Mouse (Mus musculus): ENCODE measurements around the gene Ccr8. TPM values are rescaled to one million over a fixed set of nuclear protein-coding genes. Genes with fewer than 3 reads are reported as not detected.

Ccr8 gene
- polyA plus RNA-seq, 1 experiment from 2014 or later, result not detected

- no peak overlapping the region for H3K4me2 ChIP-seq
- H3K27me3 ChIP-seq (replicated peaks), result no peaks in the 10 kb centered on the region
- no peak for ATAC-seq (ENCODE audit: extremely low read depth, insufficient number of reproducible peaks, low FRiP score, low TSS enrichment)
- no peak overlapping the region for H3K27ac ChIP-seq (replicated peaks)
- H3K9ac ChIP-seq, result no peak overlapping the region
- H3K4me1 ChIP-seq, result peaks cover 10% of the 10 kb centered on the region
- H3K4me3 ChIP-seq, result no peak overlapping the region
- peaks cover 42% of the 10 kb centered on the region for H3K36me3 ChIP-seq
- WGBS, result 47% methylated on average over 6 of the region's 6 CpGs
- H3K9me3 ChIP-seq, result no peaks in the 10 kb centered on the region
Measured at GRCm38 (mm10) chr9:120133755-120134475, 42.0 kb downstream of the Ccr8 start.

GRCm38 (mm10) chr9:120134529-120135160 lies 42.7 kb downstream of the Ccr8 start:
- Histone ChIP-seq H3K9ac (no peak overlapping the region), H3K27ac (replicated peaks) (no peak overlapping the region), H3K27me3 (replicated peaks) (no peaks in the 10 kb centered on the region), H3K4me3 (no peak overlapping the region), H3K36me3 (peaks cover 35% of the 10 kb centered on the region), H3K4me1 (peaks cover 2% of the 10 kb centered on the region), H3K9me3 (no peaks in the 10 kb centered on the region), H3K4me2 (no peak overlapping the region)
- ATAC-seq (ENCODE audit: extremely low read depth, insufficient number of reproducible peaks, low FRiP score, low TSS enrichment), result no peak
- WGBS, result 74% methylated on average over 13 of the region's 13 CpGs

GRCm38 (mm10) chr9:120135454-120135853 lies 43.5 kb downstream of the Ccr8 start:
- no peak overlapping the region for H3K4me3 ChIP-seq
- 82% methylated on average over 11 of the region's 11 CpGs for WGBS
- ATAC-seq (ENCODE audit: extremely low read depth, insufficient number of reproducible peaks, low FRiP score, low TSS enrichment), result no peak

GRCm38 (mm10) chr9:120140652-120141051 lies 48.7 kb downstream of the Ccr8 start:
- WGBS, result 12% methylated on average over 4 of the region's 4 CpGs
- H3K4me1 ChIP-seq, result no peaks in the 10 kb centered on the region
- H3K27ac ChIP-seq (replicated peaks), result no peak overlapping the region
- ATAC-seq (ENCODE audit: extremely low read depth, insufficient number of reproducible peaks, low FRiP score, low TSS enrichment), result no peak
- no peak overlapping the region for H3K4me3 ChIP-seq
- H3K27me3 ChIP-seq (replicated peaks), result no peaks in the 10 kb centered on the region
- no peaks in the 10 kb centered on the region for H3K9me3 ChIP-seq
- no peaks in the 10 kb centered on the region for H3K36me3 ChIP-seq
- H3K4me2 ChIP-seq, result no peak overlapping the region
- H3K9ac ChIP-seq, result no peak overlapping the region

More at GRCm38 (mm10) chr9:120135454-120135853, 43.5 kb downstream of the Ccr8 start:
- Histone ChIP-seq H3K9me3 (no peaks in the 10 kb centered on the region), H3K36me3 (peaks cover 26% of the 10 kb centered on the region), H3K4me2 (no peak overlapping the region), H3K4me1 (no peaks in the 10 kb centered on the region; the same call in 1 of the 2 replicates), H3K27ac (replicated peaks) (no peak overlapping the region), H3K9ac (no peak overlapping the region), H3K27me3 (replicated peaks) (no peaks in the 10 kb centered on the region)

- WGBS, result 85% methylated on average over 13 of the region's 13 CpGs
- no peaks in the 10 kb centered on the region for H3K9me3 ChIP-seq
- H3K27ac ChIP-seq (replicated peaks), result no peak overlapping the region
- ATAC-seq (ENCODE audit: extremely low read depth, insufficient number of reproducible peaks, low FRiP score, low TSS enrichment), result no peak
- no peaks in the 10 kb centered on the region for H3K4me1 ChIP-seq
- H3K4me2 ChIP-seq, result no peak overlapping the region
- H3K27me3 ChIP-seq (replicated peaks), result no peaks in the 10 kb centered on the region
- H3K4me3 ChIP-seq, result no peak overlapping the region
- no peaks in the 10 kb centered on the region for H3K36me3 ChIP-seq
- H3K9ac ChIP-seq, result no peak overlapping the region
Measured at GRCm38 (mm10) chr9:120144474-120144873, 52.6 kb downstream of the Ccr8 start.

Other genes starting within 250 kb of the Ccr8 start
- gene Wdr48, start 197.2 kb upstream of the Ccr8 start, polyA plus RNA-seq (2015; fragmentation: Nextera tagmentation; extraction: Ambion mirVana), result 35.6 and 36.9 TPM in 2 replicates
- 21.4 and 23.8 TPM in 2 replicates for gene Gorasp1, start 154.5 kb upstream of the Ccr8 start, polyA plus RNA-seq (2015; fragmentation: Nextera tagmentation; extraction: Ambion mirVana)
- gene Ttc21a, start 154.5 kb upstream of the Ccr8 start, polyA plus RNA-seq (2015; fragmentation: Nextera tagmentation; extraction: Ambion mirVana), result 0.17 and 0.27 TPM in 2 replicates
- 5.7 and 6.8 TPM in 2 replicates for gene Csrnp1, start 107.5 kb upstream of the Ccr8 start, polyA plus RNA-seq (2015; fragmentation: Nextera tagmentation; extraction: Ambion mirVana)
- gene Xirp1, start 68.5 kb upstream of the Ccr8 start, polyA plus RNA-seq (2015; fragmentation: Nextera tagmentation; extraction: Ambion mirVana), result 44.6 and 47.2 TPM in 2 replicates
- gene Cx3cr1, start 22.2 kb upstream of the Ccr8 start, polyA plus RNA-seq (2015; fragmentation: Nextera tagmentation; extraction: Ambion mirVana), result 7.2 and 9.3 TPM in 2 replicates
- gene Slc25a38, start 18.3 kb downstream of the Ccr8 start, polyA plus RNA-seq (2015; fragmentation: Nextera tagmentation; extraction: Ambion mirVana), result 18.7 and 26.2 TPM in 2 replicates
- gene Rpsa, start 35.6 kb downstream of the Ccr8 start, polyA plus RNA-seq (2015; fragmentation: Nextera tagmentation; extraction: Ambion mirVana), result 944 and 956 TPM in 2 replicates
- gene Mobp, start 57.6 kb downstream of the Ccr8 start, polyA plus RNA-seq (2015; fragmentation: Nextera tagmentation; extraction: Ambion mirVana), result not detected in 2 replicates
- 0.36 and 0.66 TPM in 2 replicates for gene Myrip, start 209.4 kb downstream of the Ccr8 start, polyA plus RNA-seq (2015; fragmentation: Nextera tagmentation; extraction: Ambion mirVana)

Data from heart, embryonic 13.5 days (tissue).